Mouse (Mus musculus) C2C12 (cell line): ENCODE measurements around the gene Asb18.

ENCODE experiments used
- CEBPB ChIP-seq: IDR thresholded peaks from one replicate; pipeline ENCODE4 v1.6.1; 2011; ENCODE audit warnings: low read depth, mild to moderate bottlenecking, control low read depth, moderate library complexity
- CTCF ChIP-seq: IDR thresholded peaks from one replicate; pipeline ENCODE4 v1.5.1; 2011; ENCODE audit not compliant: control insufficient read depth, insufficient read depth, insufficient read length

GRCm38 (mm10) chr1:90018071-90018470, 3.6 kb upstream of the Asb18 start:
- TF ChIP-seq CEBPB (no peak), CTCF (no peak)
